Mouse (Mus musculus): ENCODE data around the gene Gm17324. TPM values are rescaled to one million over a fixed set of nuclear protein-coding genes. Genes with fewer than 3 reads are reported as not detected.

Gm17324 gene
- polyA plus RNA-seq, 1 experiment from 2014 or later = 0.43 TPM

GRCm38 (mm10) chr9:78463337-78463736 is 14.8 kb upstream of the Gm17324 start:
- Histone ChIP-seq H3K4me2 (no peak overlapping the region), H3K9ac (no peak overlapping the region), H3K4me1 (replicated peaks) (no peaks in the 10 kb centered on the region), H3K4me3 (no peak overlapping the region), H3K36me3 (peaks cover 75% of the 10 kb centered on the region), H3K27ac (no peak overlapping the region), H3K27me3 (no peaks in the 10 kb centered on the region), H3K9me3 (replicated peaks) (no peaks in the 10 kb centered on the region)
- no peak for ATAC-seq (replicated peaks; ENCODE audit: insufficient number of reproducible peaks, insufficient read depth, low FRiP score, low read depth)
- 69% methylated on average over 4 of the region's 4 CpGs for WGBS

- Histone ChIP-seq H3K27me3 (no peaks in the 10 kb centered on the region), H3K4me1 (replicated peaks) (no peaks in the 10 kb centered on the region), H3K9ac (no peak overlapping the region), H3K4me3 (no peak overlapping the region), H3K9me3 (replicated peaks) (no peaks in the 10 kb centered on the region), H3K4me2 (no peak overlapping the region), H3K36me3 (peaks cover 67% of the 10 kb centered on the region), H3K27ac (no peak overlapping the region)
- 84% methylated on average over 8 of the region's 8 CpGs for WGBS
- ATAC-seq (replicated peaks; ENCODE audit: insufficient number of reproducible peaks, insufficient read depth, low FRiP score, low read depth) = no peak
These were observed 8.4 kb upstream of the Gm17324 start for GRCm38 (mm10) chr9:78457026-78457425.

GRCm38 (mm10) chr9:78451382-78451781 is 2.8 kb upstream of the Gm17324 start:
- Histone ChIP-seq H3K9me3 (replicated peaks) (no peaks in the 10 kb centered on the region), H3K27me3 (0 out of 2 replicates have a peak, but pooled peaks cover 3% of the 10 kb centered on the region), H3K27ac (no peak overlapping the region), H3K4me3 (no peak overlapping the region), H3K9ac (no peak overlapping the region), H3K4me1 (replicated peaks) (peaks cover 13% of the 10 kb centered on the region), H3K36me3 (peaks cover 30% of the 10 kb centered on the region), H3K4me2 (no peak overlapping the region)
- WGBS = 76% methylated on average over 4 of the region's 4 CpGs
- ATAC-seq (replicated peaks; ENCODE audit: insufficient number of reproducible peaks, insufficient read depth, low FRiP score, low read depth) = no peak

DNA sequence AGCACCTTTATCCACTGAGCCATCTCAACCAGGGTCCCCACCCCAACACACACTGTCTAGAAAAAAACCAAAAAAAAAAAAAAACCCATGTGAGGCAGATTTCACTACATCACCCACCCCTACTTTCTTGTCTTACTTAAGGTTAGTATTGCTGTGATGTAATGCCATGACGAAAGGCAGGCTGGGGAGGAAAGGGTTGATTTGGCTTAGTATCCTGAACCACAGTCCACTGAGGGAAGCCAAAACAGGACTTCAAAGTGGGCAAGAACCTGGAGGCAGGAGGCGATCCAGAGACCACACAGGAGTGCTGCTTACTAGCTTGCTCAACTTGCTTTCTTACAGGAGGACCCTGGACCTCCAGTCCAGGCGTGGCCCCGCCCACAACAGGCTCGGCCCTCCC is 1.8 kb upstream of the Gm17324 start:
- 76% methylated on average over 5 of the region's 5 CpGs for WGBS
- ATAC-seq (replicated peaks; ENCODE audit: insufficient number of reproducible peaks, insufficient read depth, low FRiP score, low read depth) = no peak

GRCm38 (mm10) chr9:78447606-78447972 is 997 bp downstream of the Gm17324 start:
- Histone ChIP-seq H3K9me3 (replicated peaks) (no peaks in the 10 kb centered on the region), H3K4me1 (replicated peaks) (peaks cover 19% of the 10 kb centered on the region), H3K27me3 (peaks cover 31% of the 10 kb centered on the region), H3K27ac (no peak overlapping the region), H3K36me3 (peaks cover 9% of the 10 kb centered on the region), H3K4me3 (peak overlapping the region; percentile 95), H3K4me2 (peak overlapping the region; percentile 66), H3K9ac (peak overlapping the region; percentile 95)
- whole genome bisulfite sequencing = 31% methylated on average over 9 of the region's 9 CpGs
- ATAC-seq (replicated peaks; ENCODE audit: insufficient number of reproducible peaks, insufficient read depth, low FRiP score, low read depth) = no peak

More for the DNA sequence above, 1.8 kb upstream of the Gm17324 start:
- no peaks in the 10 kb centered on the region for H3K9me3 ChIP-seq (replicated peaks)
- H3K4me2 ChIP-seq = no peak overlapping the region
- H3K4me3 ChIP-seq = no peak overlapping the region
- peaks cover 30% of the 10 kb centered on the region for H3K36me3 ChIP-seq
- no peak overlapping the region for H3K9ac ChIP-seq
- no peak overlapping the region for H3K27ac ChIP-seq
- peaks cover 13% of the 10 kb centered on the region for H3K4me1 ChIP-seq (replicated peaks)
- 0 out of 2 replicates have a peak, but pooled peaks cover 7% of the 10 kb centered on the region for H3K27me3 ChIP-seq

DNA sequence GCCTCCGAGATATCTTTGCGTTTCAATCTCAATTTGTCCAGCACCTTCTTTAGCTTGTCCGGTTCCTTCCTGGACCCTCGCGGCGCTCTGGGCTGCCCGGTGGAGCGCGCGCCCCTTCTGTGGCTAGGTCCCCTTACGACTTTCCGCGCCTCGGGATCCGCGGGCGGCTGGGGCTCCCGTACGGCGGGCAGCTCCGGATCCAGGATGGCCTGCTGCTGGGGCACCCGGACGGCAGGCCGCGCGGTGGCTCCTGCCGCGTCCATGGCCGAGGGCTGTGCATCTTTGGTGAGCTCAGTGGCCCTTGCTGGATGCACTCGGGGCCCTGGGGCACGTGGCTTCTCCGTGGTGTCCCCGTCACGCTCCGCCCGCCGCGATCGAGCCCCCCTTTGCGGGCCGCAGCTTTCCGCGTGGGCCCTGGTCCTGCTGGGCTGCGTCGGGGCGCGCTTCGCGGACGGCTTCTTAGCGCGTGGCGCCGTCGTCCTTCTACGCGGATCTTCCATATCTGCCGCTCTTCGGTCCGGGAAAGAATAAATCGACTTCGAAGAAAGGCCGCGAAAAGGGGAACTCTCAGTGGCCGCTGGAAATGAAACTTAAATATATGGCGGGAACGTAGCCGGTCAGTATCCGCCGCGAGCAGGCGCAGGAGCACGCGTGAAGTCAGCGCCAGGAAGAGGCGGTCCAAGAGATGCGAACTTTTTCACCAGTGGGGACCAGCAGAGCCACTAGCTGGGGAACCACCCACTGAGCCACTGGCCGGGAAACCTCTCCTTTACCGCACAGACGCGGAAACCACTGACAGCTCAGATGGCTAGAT is 5.8 kb downstream of the Gm17324 start, which contains the start of gene Cgas:
Gene Cgas, minus strand, starts transcription at position 659 of the 814 bp plus-strand sequence.
- H3K4me3 ChIP-seq = peak within 1 kb of the TSS; percentile 61
- H3K27ac ChIP-seq = no peak within 1 kb of the TSS
- H3K9ac ChIP-seq = peak within 1 kb of the TSS; percentile 54
- H3K4me1 ChIP-seq (replicated peaks) = peaks cover 17% of the 10 kb centered on the region
- ATAC-seq (replicated peaks; ENCODE audit: insufficient number of reproducible peaks, insufficient read depth, low FRiP score, low read depth) = peak; percentile 51
- H3K36me3 ChIP-seq = no peaks in the 10 kb centered on the region
- no peaks in the 10 kb centered on the region for H3K9me3 ChIP-seq (replicated peaks)
- H3K27me3 ChIP-seq = peaks cover 57% of the 10 kb centered on the region
- under 1% methylated on average over 77 of the region's 81 CpGs for WGBS
- H3K4me2 ChIP-seq = peak within 1 kb of the TSS; percentile 94

DNA sequence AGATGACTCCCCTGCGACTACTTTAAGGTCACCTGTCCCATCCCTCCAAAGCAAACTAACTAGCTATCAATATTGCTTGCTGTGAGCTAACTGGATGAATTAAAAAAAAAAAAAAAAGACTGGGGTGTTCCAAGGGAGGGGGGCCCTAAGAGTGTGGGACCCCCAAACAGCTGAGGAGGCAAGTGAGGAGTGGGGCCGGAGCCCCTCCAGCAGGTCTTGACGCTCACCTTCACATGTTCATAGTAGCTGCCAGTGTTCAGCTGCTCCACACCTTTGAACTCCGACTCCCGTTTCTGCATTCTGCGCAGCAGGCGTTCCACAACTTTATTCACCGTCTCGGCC is 6.4 kb downstream of the Gm17324 start:
- Histone ChIP-seq H3K9me3 (replicated peaks) (no peaks in the 10 kb centered on the region), H3K4me1 (replicated peaks) (peaks cover 14% of the 10 kb centered on the region), H3K36me3 (no peaks in the 10 kb centered on the region), H3K27ac (no peak overlapping the region), H3K4me2 (peak overlapping the region; percentile 94), H3K4me3 (peak overlapping the region; percentile 61), H3K27me3 (peaks cover 57% of the 10 kb centered on the region), H3K9ac (peak overlapping the region; percentile 54; the same call in 1 of the 2 replicates)
- ATAC-seq (replicated peaks; ENCODE audit: insufficient number of reproducible peaks, insufficient read depth, low FRiP score, low read depth) = no peak; the same call in 1 of the 2 replicates
- 6% methylated on average over 9 of the region's 9 CpGs for WGBS

- no peak overlapping the region for H3K4me2 ChIP-seq
- H3K9ac ChIP-seq = no peak overlapping the region
- H3K36me3 ChIP-seq = no peaks in the 10 kb centered on the region
- H3K9me3 ChIP-seq (replicated peaks) = no peaks in the 10 kb centered on the region
- no peak overlapping the region for H3K4me3 ChIP-seq
- ATAC-seq (replicated peaks; ENCODE audit: insufficient number of reproducible peaks, insufficient read depth, low FRiP score, low read depth) = no peak
- 67% methylated on average over 5 of the region's 5 CpGs for WGBS
- H3K27ac ChIP-seq = no peak overlapping the region
- H3K4me1 ChIP-seq (replicated peaks) = peaks cover 14% of the 10 kb centered on the region
- H3K27me3 ChIP-seq = peaks cover 43% of the 10 kb centered on the region
These were observed 9.2 kb downstream of the Gm17324 start for GRCm38 (mm10) chr9:78439426-78439825.

DNA sequence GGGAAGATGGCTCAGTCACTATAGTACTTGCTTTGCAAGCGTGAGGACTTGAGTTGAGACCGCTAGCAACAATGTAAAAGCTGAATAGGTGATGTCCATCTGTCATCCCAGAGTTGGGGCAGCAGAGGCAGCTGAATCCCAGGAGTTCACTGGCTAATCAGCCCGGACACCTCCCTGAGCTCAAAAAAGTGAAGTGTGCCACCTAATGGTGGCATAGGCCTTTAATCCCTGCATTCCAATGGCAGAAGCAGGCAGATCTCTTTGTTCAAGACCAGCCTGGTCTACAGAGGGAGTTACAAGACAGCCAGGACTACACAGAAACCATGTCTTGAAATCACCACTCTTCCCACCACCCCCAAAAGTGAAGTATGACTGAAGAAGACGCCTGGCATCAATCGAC is 16.1 kb downstream of the Gm17324 start:
- Histone ChIP-seq H3K4me3 (no peak overlapping the region), H3K27me3 (no peaks in the 10 kb centered on the region), H3K9me3 (replicated peaks) (no peaks in the 10 kb centered on the region), H3K4me1 (replicated peaks) (peaks cover 6% of the 10 kb centered on the region; the same call in 1 of the 2 replicates), H3K4me2 (no peak overlapping the region), H3K36me3 (no peaks in the 10 kb centered on the region), H3K9ac (no peak overlapping the region), H3K27ac (no peak overlapping the region)
- no peak for ATAC-seq (replicated peaks; ENCODE audit: insufficient number of reproducible peaks, insufficient read depth, low FRiP score, low read depth)
- 86% methylated on average over 5 of the region's 5 CpGs for WGBS

DNA sequence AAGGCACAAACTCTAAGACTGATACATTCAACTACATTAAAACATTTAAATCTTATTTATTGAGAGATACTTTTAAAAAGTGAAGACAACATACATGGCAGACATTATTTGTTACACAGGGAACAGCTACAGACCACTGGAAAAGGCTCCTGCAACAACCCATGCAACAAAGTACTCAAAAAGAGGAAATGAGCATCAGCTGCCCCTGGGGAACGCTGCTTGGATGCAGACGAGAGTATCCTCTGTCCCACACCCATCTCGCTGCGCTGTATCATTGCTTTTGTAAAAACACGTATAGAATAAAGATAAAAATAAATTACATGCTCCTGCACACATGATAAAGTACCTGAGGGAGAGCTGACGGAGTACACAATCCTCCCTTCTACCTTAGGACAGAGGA is 18.1 kb downstream of the Gm17324 start:
- ATAC-seq (replicated peaks; ENCODE audit: insufficient number of reproducible peaks, insufficient read depth, low FRiP score, low read depth) = no peak
- Histone ChIP-seq H3K4me1 (replicated peaks) (peaks cover 6% of the 10 kb centered on the region; the same call in 1 of the 2 replicates), H3K27ac (no peak overlapping the region), H3K9ac (no peak overlapping the region), H3K27me3 (no peaks in the 10 kb centered on the region), H3K4me2 (no peak overlapping the region), H3K36me3 (no peaks in the 10 kb centered on the region), H3K4me3 (no peak overlapping the region), H3K9me3 (replicated peaks) (no peaks in the 10 kb centered on the region)
- WGBS = 70% methylated on average over 6 of the region's 6 CpGs

DNA sequence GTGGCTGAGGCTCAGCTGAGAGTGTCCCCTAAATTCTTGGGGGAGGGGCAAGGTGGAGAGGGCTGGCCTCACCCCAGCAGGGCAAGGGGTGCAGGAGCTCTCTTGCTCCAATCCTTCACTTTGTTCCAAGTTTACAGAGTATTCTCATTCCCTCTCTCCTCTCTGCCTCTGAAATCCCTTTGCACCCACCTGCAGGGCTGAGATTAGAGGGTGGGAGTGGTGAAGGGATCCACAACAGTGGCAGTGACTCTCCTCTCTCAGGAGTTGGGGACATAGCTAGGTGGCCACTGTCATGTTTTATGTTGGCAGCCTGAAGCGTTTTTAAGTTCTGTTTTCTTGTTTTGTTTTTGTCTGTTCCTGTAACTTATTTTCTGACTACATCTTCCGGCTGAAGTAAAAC is 19.0 kb downstream of the Gm17324 start:
- Histone ChIP-seq H3K4me3 (no peak overlapping the region), H3K27me3 (no peaks in the 10 kb centered on the region), H3K36me3 (no peaks in the 10 kb centered on the region), H3K27ac (no peak overlapping the region), H3K4me1 (replicated peaks) (peaks cover 6% of the 10 kb centered on the region; the same call in 1 of the 2 replicates), H3K9me3 (replicated peaks) (no peaks in the 10 kb centered on the region), H3K9ac (no peak overlapping the region), H3K4me2 (no peak overlapping the region)
- no peak for ATAC-seq (replicated peaks; ENCODE audit: insufficient number of reproducible peaks, insufficient read depth, low FRiP score, low read depth)
- WGBS = 67% methylated on average over 2 of the region's 2 CpGs

All from heart, embryonic 15.5 days (tissue).